Mouse (Mus musculus) layer of hippocampus, adult 2 months (tissue): ENCODE results near the gene Dlg1. TPM values are rescaled to one million over a fixed set of nuclear protein-coding genes. Genes with fewer than 3 reads are reported as not detected.

Experiments used
- DNase-seq, 2 experiments: peaks; one replicate each; pipeline ENCODE4 v3.0.0; 2022; ENCODE audit warnings: low spot score in 2 of 2
- H3K27ac ChIP-seq: fragments of 200-600 bp; 2 replicates; pipeline ENCODE4 v1.8.1; 2022
- H3K4me3 ChIP-seq: fragments of 200-600 bp; 2 replicates; pipeline ENCODE4 v1.8.1; 2022; ENCODE audit warnings: mild to moderate bottlenecking
- CTCF ChIP-seq: fragments of 200-600 bp; conservative IDR thresholded peaks from 2 replicates; pipeline ENCODE4 v1.8.1; 2022; ENCODE audit warnings: antibody characterized with exemption, mild to moderate bottlenecking, moderate library complexity
- total RNA-seq, 2 experiments: library from RNA; stranded (reverse); gene quantifications; 2 replicates each; pipeline ENCODE4 v1.2.3; 2021

The Dlg1 gene
- total RNA-seq, 2 experiments from 2014 or later, result 86.2 to 86.4 TPM

- no peak overlapping the region for H3K27ac ChIP-seq
- H3K4me3 ChIP-seq, result no peak overlapping the region
- no peak for DNase-seq
- TF ChIP-seq CTCF, result no peak
Measured at GRCm38 (mm10) chr16:31844246-31844645, 181.0 kb downstream of the Dlg1 start.

- Histone ChIP-seq H3K4me3 (no peak overlapping the region), H3K27ac (no peak overlapping the region)
- no peak for TF ChIP-seq CTCF
- DNase-seq, result no peak
Measured at GRCm38 (mm10) chr16:31846763-31847162, 183.5 kb downstream of the Dlg1 start.

- Histone ChIP-seq H3K4me3 (no peak overlapping the region), H3K27ac (no peak overlapping the region)
- TF ChIP-seq CTCF, result no peak
- no peak for DNase-seq
Measured at GRCm38 (mm10) chr16:31863920-31864319, 200.7 kb downstream of the Dlg1 start.

- TF ChIP-seq CTCF, result no peak
- Histone ChIP-seq H3K27ac (no peak overlapping the region), H3K4me3 (no peak overlapping the region)
- DNase-seq, result no peak
Measured at GRCm38 (mm10) chr16:31865242-31865641, 202.0 kb downstream of the Dlg1 start.

- Histone ChIP-seq H3K4me3 (no peak overlapping the region), H3K27ac (no peak overlapping the region)
- TF ChIP-seq CTCF, result no peak
- no peak for DNase-seq
Measured at GRCm38 (mm10) chr16:31866911-31867310, 203.7 kb downstream of the Dlg1 start.

- H3K4me3 ChIP-seq, result no peak overlapping the region
- no peak for DNase-seq
- no peak for TF ChIP-seq CTCF
- H3K27ac ChIP-seq, result peak overlapping the region; percentile 49; the same call in 1 of the 2 replicates
Measured at GRCm38 (mm10) chr16:31867736-31868135, 204.5 kb downstream of the Dlg1 start.

GRCm38 (mm10) chr16:31873721-31874120 lies 210.5 kb downstream of the Dlg1 start:
- no peak for DNase-seq
- Histone ChIP-seq H3K4me3 (no peak overlapping the region), H3K27ac (no peak overlapping the region)
- no peak for TF ChIP-seq CTCF

- no peak for TF ChIP-seq CTCF
- no peak for DNase-seq
Measured at GRCm38 (mm10) chr16:31875391-31875790, 212.1 kb downstream of the Dlg1 start.

GRCm38 (mm10) chr16:31876386-31876785 lies 213.1 kb downstream of the Dlg1 start:
- peak; percentile 60 to 88 for DNase-seq
- Histone ChIP-seq H3K4me3 (no peak overlapping the region), H3K27ac (peak overlapping the region; percentile 63; the same call in 1 of the 2 replicates)
- no peak for TF ChIP-seq CTCF

More at GRCm38 (mm10) chr16:31875391-31875790, 212.1 kb downstream of the Dlg1 start:
- peak overlapping the region; percentile 63; the same call in 1 of the 2 replicates for H3K27ac ChIP-seq
- H3K4me3 ChIP-seq, result no peak overlapping the region

GRCm38 (mm10) chr16:31878052-31878451 lies 214.8 kb downstream of the Dlg1 start:
- no peak for DNase-seq
- Histone ChIP-seq H3K27ac (peak overlapping the region; percentile 63; the same call in 1 of the 2 replicates), H3K4me3 (no peak overlapping the region)
- TF ChIP-seq CTCF, result no peak

GRCm38 (mm10) chr16:31878573-31879257 lies 215.5 kb downstream of the Dlg1 start, which contains the start of gene Meltf:
Meltf (plus strand) TSS chr16:31878810.
- peak in 1 of 2 experiments; percentile 65 for DNase-seq
- no peak within 1 kb of the TSS for H3K4me3 ChIP-seq
- TF ChIP-seq CTCF, result peak; percentile 84
- peak within 1 kb of the TSS; percentile 63; the same call in 1 of the 2 replicates for H3K27ac ChIP-seq

- TF ChIP-seq CTCF, result no peak
- DNase-seq, result no peak
- Histone ChIP-seq H3K27ac (no peak overlapping the region; the same call in 1 of the 2 replicates), H3K4me3 (no peak overlapping the region)
Measured at GRCm38 (mm10) chr16:31880146-31880840, 217.1 kb downstream of the Dlg1 start.

- H3K27ac ChIP-seq, result no peak overlapping the region
- DNase-seq, result no peak
- TF ChIP-seq CTCF, result no peak
- no peak overlapping the region for H3K4me3 ChIP-seq
Measured at GRCm38 (mm10) chr16:31882381-31882908, 219.2 kb downstream of the Dlg1 start.
